Mouse (Mus musculus): ENCODE measurements around the gene Inpp4b. TPM values are rescaled to one million over a fixed set of nuclear protein-coding genes. Genes with fewer than 3 reads are reported as not detected.

The Inpp4b gene
- total and polyA plus RNA-seq, 2 experiments from 2014 or later, result 18.9 to 60.9 TPM

- Histone ChIP-seq H3K27me3 (ENCODE audit: control insufficient read depth, insufficient read depth, low read length) (no peaks in the 10 kb centered on the region), H3K9ac (replicated peaks; ENCODE audit: low read depth, low read length) (no peak overlapping the region), H3K4me3 (ENCODE audit: low read depth, low read length) (no peak overlapping the region), H3K4me1 (ENCODE audit: control insufficient read depth, insufficient read depth) (peaks cover 4% of the 10 kb centered on the region; the same call in 1 of the 2 replicates), H3K27ac (ENCODE audit: low read depth) (no peak overlapping the region), H3K9me3 (replicated peaks; ENCODE audit: control insufficient read depth, low read length) (no peaks in the 10 kb centered on the region), H3K36me3 (replicated peaks; ENCODE audit: control insufficient read depth, insufficient read depth, low read length) (no peaks in the 10 kb centered on the region), H3K4me2 (ENCODE audit: low read depth, low read length) (no peak overlapping the region)
- ATAC-seq (ENCODE audit: insufficient read depth, low read depth), result no peak
- DNase-seq (ENCODE audit: low spot score), result no peak
- TF ChIP-seq EP300 (IDR thresholded peaks at IDR 0.05; ENCODE audit: low read depth) (no peak), CTCF (IDR thresholded peaks at IDR 0.05; ENCODE audit: low read depth) (no peak)
Measured at GRCm38 (mm10) chr8:81512826-81513225, 170.5 kb downstream of the Inpp4b start.

GRCm38 (mm10) chr8:81514425-81514824 lies 172.1 kb downstream of the Inpp4b start:
- no peaks in the 10 kb centered on the region for H3K36me3 ChIP-seq (replicated peaks; ENCODE audit: control insufficient read depth, insufficient read depth, low read length)
- DNase-seq (ENCODE audit: low spot score), result no peak
- H3K4me2 ChIP-seq (ENCODE audit: low read depth, low read length), result no peak overlapping the region
- no peak overlapping the region for H3K4me3 ChIP-seq (ENCODE audit: low read depth, low read length)
- TF ChIP-seq EP300 (IDR thresholded peaks at IDR 0.05; ENCODE audit: low read depth), result no peak
- no peaks in the 10 kb centered on the region for H3K9me3 ChIP-seq (replicated peaks; ENCODE audit: control insufficient read depth, low read length)
- no peak overlapping the region for H3K9ac ChIP-seq (replicated peaks; ENCODE audit: low read depth, low read length)
- peaks cover 4% of the 10 kb centered on the region; the same call in 1 of the 2 replicates for H3K4me1 ChIP-seq (ENCODE audit: control insufficient read depth, insufficient read depth)
- no peak for ATAC-seq (ENCODE audit: insufficient read depth, low read depth)
- no peak overlapping the region for H3K27ac ChIP-seq (ENCODE audit: low read depth)
- no peaks in the 10 kb centered on the region for H3K27me3 ChIP-seq (ENCODE audit: control insufficient read depth, insufficient read depth, low read length)

- Histone ChIP-seq H3K9ac (replicated peaks; ENCODE audit: low read depth, low read length) (no peak overlapping the region), H3K4me1 (ENCODE audit: control insufficient read depth, insufficient read depth) (no peaks in the 10 kb centered on the region), H3K4me2 (ENCODE audit: low read depth, low read length) (no peak overlapping the region), H3K27me3 (ENCODE audit: control insufficient read depth, insufficient read depth, low read length) (no peaks in the 10 kb centered on the region), H3K9me3 (replicated peaks; ENCODE audit: control insufficient read depth, low read length) (no peaks in the 10 kb centered on the region), H3K4me3 (ENCODE audit: low read depth, low read length) (no peak overlapping the region), H3K36me3 (replicated peaks; ENCODE audit: control insufficient read depth, insufficient read depth, low read length) (no peaks in the 10 kb centered on the region), H3K27ac (ENCODE audit: low read depth) (no peak overlapping the region)
- 79% methylated on average over 2 of the region's 2 CpGs for WGBS
- ATAC-seq (ENCODE audit: insufficient read depth, low read depth) (no peak), DNase-seq (ENCODE audit: low spot score) (no peak)
- TF ChIP-seq CTCF (IDR thresholded peaks at IDR 0.05; ENCODE audit: low read depth) (no peak), EP300 (IDR thresholded peaks at IDR 0.05; ENCODE audit: low read depth) (no peak)
Measured at GRCm38 (mm10) chr8:81522085-81522484, 179.7 kb downstream of the Inpp4b start.

- ATAC-seq (ENCODE audit: insufficient read depth, low read depth) (no peak), DNase-seq (ENCODE audit: low spot score) (no peak)
- no peaks in the 10 kb centered on the region for H3K9me3 ChIP-seq (replicated peaks; ENCODE audit: control insufficient read depth, low read length)
- H3K4me1 ChIP-seq (ENCODE audit: control insufficient read depth, insufficient read depth), result no peaks in the 10 kb centered on the region
- no peaks in the 10 kb centered on the region for H3K27me3 ChIP-seq (ENCODE audit: control insufficient read depth, insufficient read depth, low read length)
- no peak overlapping the region for H3K4me2 ChIP-seq (ENCODE audit: low read depth, low read length)
- no peak overlapping the region for H3K4me3 ChIP-seq (ENCODE audit: low read depth, low read length)
- TF ChIP-seq CTCF (IDR thresholded peaks at IDR 0.05; ENCODE audit: low read depth) (no peak), EP300 (IDR thresholded peaks at IDR 0.05; ENCODE audit: low read depth) (no peak)
- no peak overlapping the region for H3K9ac ChIP-seq (replicated peaks; ENCODE audit: low read depth, low read length)
- 25% methylated on average over 2 of the region's 2 CpGs for WGBS
- no peaks in the 10 kb centered on the region for H3K36me3 ChIP-seq (replicated peaks; ENCODE audit: control insufficient read depth, insufficient read depth, low read length)
- no peak overlapping the region for H3K27ac ChIP-seq (ENCODE audit: low read depth)
Measured at GRCm38 (mm10) chr8:81524561-81524960, 182.2 kb downstream of the Inpp4b start.

- ATAC-seq (ENCODE audit: insufficient read depth, low read depth), result no peak
- no peaks in the 10 kb centered on the region for H3K4me1 ChIP-seq (ENCODE audit: control insufficient read depth, insufficient read depth)
- WGBS, result 29% methylated on average over 4 of the region's 4 CpGs
- TF ChIP-seq CTCF (IDR thresholded peaks at IDR 0.05; ENCODE audit: low read depth), result no peak
- TF ChIP-seq EP300 (IDR thresholded peaks at IDR 0.05; ENCODE audit: low read depth), result no peak
- no peak overlapping the region for H3K4me3 ChIP-seq (ENCODE audit: low read depth, low read length)
- no peak overlapping the region for H3K27ac ChIP-seq (ENCODE audit: low read depth)
- H3K36me3 ChIP-seq (replicated peaks; ENCODE audit: control insufficient read depth, insufficient read depth, low read length), result no peaks in the 10 kb centered on the region
- H3K9me3 ChIP-seq (replicated peaks; ENCODE audit: control insufficient read depth, low read length), result no peaks in the 10 kb centered on the region
- H3K9ac ChIP-seq (replicated peaks; ENCODE audit: low read depth, low read length), result no peak overlapping the region
- no peak for DNase-seq (ENCODE audit: low spot score)
- no peak overlapping the region for H3K4me2 ChIP-seq (ENCODE audit: low read depth, low read length)
- H3K27me3 ChIP-seq (ENCODE audit: control insufficient read depth, insufficient read depth, low read length), result no peaks in the 10 kb centered on the region
Measured at GRCm38 (mm10) chr8:81527661-81528060, 185.3 kb downstream of the Inpp4b start.

- no peak for DNase-seq (ENCODE audit: low spot score)
- no peaks in the 10 kb centered on the region for H3K9me3 ChIP-seq (replicated peaks; ENCODE audit: control insufficient read depth, low read length)
- H3K27ac ChIP-seq (ENCODE audit: low read depth), result no peak overlapping the region
- WGBS, result 71% methylated on average over 3 of the region's 3 CpGs
- no peak overlapping the region for H3K4me2 ChIP-seq (ENCODE audit: low read depth, low read length)
- no peak overlapping the region for H3K4me3 ChIP-seq (ENCODE audit: low read depth, low read length)
- TF ChIP-seq CTCF (IDR thresholded peaks at IDR 0.05; ENCODE audit: low read depth), result no peak
- TF ChIP-seq EP300 (IDR thresholded peaks at IDR 0.05; ENCODE audit: low read depth), result no peak
- H3K36me3 ChIP-seq (replicated peaks; ENCODE audit: control insufficient read depth, insufficient read depth, low read length), result no peaks in the 10 kb centered on the region
- H3K9ac ChIP-seq (replicated peaks; ENCODE audit: low read depth, low read length), result no peak overlapping the region
- H3K27me3 ChIP-seq (ENCODE audit: control insufficient read depth, insufficient read depth, low read length), result no peaks in the 10 kb centered on the region
- H3K4me1 ChIP-seq (ENCODE audit: control insufficient read depth, insufficient read depth), result no peaks in the 10 kb centered on the region
- no peak for ATAC-seq (ENCODE audit: insufficient read depth, low read depth)
Measured at GRCm38 (mm10) chr8:81538310-81538709, 196.0 kb downstream of the Inpp4b start.
